Mouse (Mus musculus): ENCODE measurements around the gene Klhdc8a. TPM values are rescaled to one million over a fixed set of nuclear protein-coding genes. Genes with fewer than 3 reads are reported as not detected.
A peak's percentile ranks its signal among the peaks of the same experiment; 100 is the strongest.
"Not testable (repeated sequence)": the region's sequence is repeated elsewhere in the genome, so short reads cannot be mapped to it uniquely, and the experiment has no call there.

The Klhdc8a gene
- polyA plus RNA-seq, 1 experiment = not detected

GRCm38 (mm10) chr1:132267959-132268358 lies 30.5 kb upstream of the Klhdc8a start:
- 26% methylated on average over 2 of the region's 2 CpGs for WGBS
- no peak for TF ChIP-seq CTCF (IDR thresholded peaks at IDR 0.05; ENCODE audit: insufficient read depth, low read depth, low read length)
- no peak for TF ChIP-seq POLR2A (IDR thresholded peaks at IDR 0.05; ENCODE audit: insufficient read depth, low read depth, low read length)
- Histone ChIP-seq H3K27ac (ENCODE audit: insufficient read depth, low read depth, low read length) (0 out of 2 replicates have a peak overlapping the region, but pooled peaks have one; percentile 33), H3K4me1 (ENCODE audit: control insufficient read depth, insufficient read depth, low read length) (peaks cover 15% of the 10 kb centered on the region), H3K4me3 (ENCODE audit: insufficient read depth, low read depth, low read length) (no peak overlapping the region)

GRCm38 (mm10) chr1:132268418-132269060 lies 29.9 kb upstream of the Klhdc8a start:
- TF ChIP-seq CTCF (IDR thresholded peaks at IDR 0.05; ENCODE audit: insufficient read depth, low read depth, low read length) (no peak), POLR2A (IDR thresholded peaks at IDR 0.05; ENCODE audit: insufficient read depth, low read depth, low read length) (no peak)
- Histone ChIP-seq H3K27ac (ENCODE audit: insufficient read depth, low read depth, low read length) (no peak overlapping the region), H3K4me3 (ENCODE audit: insufficient read depth, low read depth, low read length) (no peak overlapping the region), H3K4me1 (ENCODE audit: control insufficient read depth, insufficient read depth, low read length) (peaks cover 15% of the 10 kb centered on the region)
- 32% methylated on average over 7 of the region's 7 CpGs for WGBS

- TF ChIP-seq POLR2A (IDR thresholded peaks at IDR 0.05; ENCODE audit: insufficient read depth, low read depth, low read length) = no peak
- TF ChIP-seq CTCF (IDR thresholded peaks at IDR 0.05; ENCODE audit: insufficient read depth, low read depth, low read length) = no peak
- WGBS = 78% methylated on average over 3 of the region's 3 CpGs
- no peak overlapping the region for H3K27ac ChIP-seq (ENCODE audit: insufficient read depth, low read depth, low read length)
Measured at GRCm38 (mm10) chr1:132271237-132271636, 27.2 kb upstream of the Klhdc8a start.

GRCm38 (mm10) chr1:132276694-132277093 lies 21.7 kb upstream of the Klhdc8a start:
- H3K4me1 ChIP-seq (ENCODE audit: control insufficient read depth, insufficient read depth, low read length) = no peaks in the 10 kb centered on the region
- H3K27ac ChIP-seq (ENCODE audit: insufficient read depth, low read depth, low read length) = no peak overlapping the region
- TF ChIP-seq POLR2A (IDR thresholded peaks at IDR 0.05; ENCODE audit: insufficient read depth, low read depth, low read length) (no peak), CTCF (IDR thresholded peaks at IDR 0.05; ENCODE audit: insufficient read depth, low read depth, low read length) (no peak)
- 93% methylated on average over 3 of the region's 3 CpGs for WGBS
- no peak overlapping the region for H3K4me3 ChIP-seq (ENCODE audit: insufficient read depth, low read depth, low read length)

More at GRCm38 (mm10) chr1:132271237-132271636, 27.2 kb upstream of the Klhdc8a start:
- H3K4me3 ChIP-seq (ENCODE audit: insufficient read depth, low read depth, low read length) = no peak overlapping the region
- H3K4me1 ChIP-seq (ENCODE audit: control insufficient read depth, insufficient read depth, low read length) = peaks cover 15% of the 10 kb centered on the region

- Histone ChIP-seq H3K27ac (ENCODE audit: insufficient read depth, low read depth, low read length) (no peak overlapping the region), H3K4me3 (ENCODE audit: insufficient read depth, low read depth, low read length) (no peak overlapping the region), H3K4me1 (ENCODE audit: control insufficient read depth, insufficient read depth, low read length) (no peaks in the 10 kb centered on the region)
- no peak for TF ChIP-seq CTCF (IDR thresholded peaks at IDR 0.05; ENCODE audit: insufficient read depth, low read depth, low read length)
- TF ChIP-seq POLR2A (IDR thresholded peaks at IDR 0.05; ENCODE audit: insufficient read depth, low read depth, low read length) = no peak
- WGBS = 86% methylated on average over 6 of the region's 6 CpGs
Measured at GRCm38 (mm10) chr1:132277124-132277523, 21.3 kb upstream of the Klhdc8a start.

GRCm38 (mm10) chr1:132280636-132281035 lies 17.8 kb upstream of the Klhdc8a start:
- 86% methylated on average over 6 of the region's 6 CpGs for WGBS
- H3K27ac ChIP-seq (ENCODE audit: insufficient read depth, low read depth, low read length); H3K4me1 ChIP-seq (ENCODE audit: control insufficient read depth, insufficient read depth, low read length); H3K4me3 ChIP-seq (ENCODE audit: insufficient read depth, low read depth, low read length): not testable (repeated sequence)

GRCm38 (mm10) chr1:132281523-132282176 lies 16.8 kb upstream of the Klhdc8a start:
- WGBS = 58% methylated on average over 8 of the region's 8 CpGs
- Histone ChIP-seq H3K27ac (ENCODE audit: insufficient read depth, low read depth, low read length) (no peak overlapping the region), H3K4me1 (ENCODE audit: control insufficient read depth, insufficient read depth, low read length) (no peaks in the 10 kb centered on the region), H3K4me3 (ENCODE audit: insufficient read depth, low read depth, low read length) (no peak overlapping the region)
- TF ChIP-seq CTCF (IDR thresholded peaks at IDR 0.05; ENCODE audit: insufficient read depth, low read depth, low read length) (no peak), POLR2A (IDR thresholded peaks at IDR 0.05; ENCODE audit: insufficient read depth, low read depth, low read length) (no peak)

GRCm38 (mm10) chr1:132282177-132282536 lies 16.3 kb upstream of the Klhdc8a start:
- TF ChIP-seq POLR2A (IDR thresholded peaks at IDR 0.05; ENCODE audit: insufficient read depth, low read depth, low read length) (no peak), CTCF (IDR thresholded peaks at IDR 0.05; ENCODE audit: insufficient read depth, low read depth, low read length) (no peak)
- Histone ChIP-seq H3K27ac (ENCODE audit: insufficient read depth, low read depth, low read length) (no peak overlapping the region), H3K4me3 (ENCODE audit: insufficient read depth, low read depth, low read length) (no peak overlapping the region), H3K4me1 (ENCODE audit: control insufficient read depth, insufficient read depth, low read length) (no peaks in the 10 kb centered on the region)
- 100% methylated on average over 2 of the region's 2 CpGs for WGBS

- H3K4me3 ChIP-seq (ENCODE audit: insufficient read depth, low read depth, low read length) = no peak overlapping the region
- TF ChIP-seq POLR2A (IDR thresholded peaks at IDR 0.05; ENCODE audit: insufficient read depth, low read depth, low read length) (no peak), CTCF (IDR thresholded peaks at IDR 0.05; ENCODE audit: insufficient read depth, low read depth, low read length) (no peak)
- WGBS = 91% methylated on average over 13 of the region's 13 CpGs
Measured at GRCm38 (mm10) chr1:132283018-132283417, 15.4 kb upstream of the Klhdc8a start.

More at GRCm38 (mm10) chr1:132283018-132283417, 15.4 kb upstream of the Klhdc8a start:
- Histone ChIP-seq H3K4me1 (ENCODE audit: control insufficient read depth, insufficient read depth, low read length) (peaks cover under 1% of the 10 kb centered on the region; the same call in 1 of the 2 replicates), H3K27ac (ENCODE audit: insufficient read depth, low read depth, low read length) (no peak overlapping the region)

Data from olfactory bulb, adult 2 months (tissue).